In genomic region chr2:151535961-151536617, GRCm38 (mm10) we compare ENCODE assay signal across 8 mouse cellular contexts. TPM values are rescaled to one million over a fixed set of nuclear protein-coding genes. Genes with fewer than 3 reads are reported as not detected.
DNase-seq lines count a peak whose midpoint lies in the region; ATAC-seq and TF ChIP-seq lines count a peak whose summit lies in the region.

No protein-coding gene starts in this region.

- no peak for TF ChIP-seq CTCF in lung, adult 2 months (IDR thresholded peaks at IDR 0.05; ENCODE audit: insufficient read depth, low read length)

- H3K36me3 ChIP-seq in intestine, embryonic 16.5 days (ENCODE audit: control insufficient read depth, insufficient read depth, low read length): no peaks in the 10 kb centered on the region
- H3K36me3 ChIP-seq in neural tube, embryonic 11.5 days (ENCODE audit: control insufficient read depth, insufficient read depth, low read length): no peaks in the 10 kb centered on the region

- 0 out of 2 replicates have a peak overlapping the region, but pooled peaks have one; percentile 10 for H3K4me2 ChIP-seq in intestine, embryonic 16.5 days (ENCODE audit: low read depth, low read length)
- H3K4me2 ChIP-seq in neural tube, embryonic 11.5 days (ENCODE audit: low read depth): no peak overlapping the region

- peaks cover 9% of the 10 kb centered on the region for H3K4me1 ChIP-seq in lung, adult 2 months (ENCODE audit: control insufficient read depth, insufficient read depth, low read length)
- no peaks in the 10 kb centered on the region for H3K4me1 ChIP-seq in intestine, embryonic 16.5 days (ENCODE audit: control insufficient read depth, insufficient read depth, low read length)
- H3K4me1 ChIP-seq in neural tube, embryonic 11.5 days (ENCODE audit: control insufficient read depth, insufficient read depth, low read length): no peaks in the 10 kb centered on the region

- no peak overlapping the region for H3K9ac ChIP-seq in intestine, embryonic 16.5 days (ENCODE audit: low read depth, low read length)
- no peak overlapping the region for H3K9ac ChIP-seq in neural tube, embryonic 11.5 days (ENCODE audit: low read length)

- H3K27me3 ChIP-seq in intestine, embryonic 16.5 days (replicated peaks; ENCODE audit: control insufficient read depth, insufficient read depth, low read length): no peaks in the 10 kb centered on the region
- H3K27me3 ChIP-seq in neural tube, embryonic 11.5 days (ENCODE audit: control insufficient read depth, insufficient read depth, low read length): no peaks in the 10 kb centered on the region

- peak; percentile 76 for ATAC-seq in intestine, embryonic 16.5 days
- ATAC-seq in neural tube, embryonic 11.5 days (ENCODE audit: insufficient read depth, low FRiP score, low TSS enrichment): peak; percentile 43

- no peaks in the 10 kb centered on the region for H3K9me3 ChIP-seq in intestine, embryonic 16.5 days (ENCODE audit: control insufficient read depth, low read length)
- no peaks in the 10 kb centered on the region for H3K9me3 ChIP-seq in neural tube, embryonic 11.5 days (ENCODE audit: control insufficient read depth, low read length)

- 26% methylated on average over 1 of the region's 1 CpGs for WGBS in lung, adult 2 months
- 32% methylated on average over 1 of the region's 1 CpGs for WGBS in intestine, embryonic 16.5 days
- 50% methylated on average over 1 of the region's 1 CpGs for WGBS in neural tube, embryonic 11.5 days

- TF ChIP-seq POLR2A in lung, adult 2 months (IDR thresholded peaks at IDR 0.05; ENCODE audit: borderline replicate concordance, extremely low read depth, low read depth, low read length): 0 out of 2 replicates have a peak, but pooled peaks have one; percentile 30

- no peak overlapping the region for H3K4me3 ChIP-seq in lung, adult 2 months (replicated peaks; ENCODE audit: extremely low read depth, low read depth, low read length)
- H3K4me3 ChIP-seq in intestine, embryonic 16.5 days (ENCODE audit: low read length): no peak overlapping the region
- no peak overlapping the region for H3K4me3 ChIP-seq in neural tube, embryonic 11.5 days (ENCODE audit: low read depth, low read length)

- peak overlapping the region; percentile 68 for H3K27ac ChIP-seq in intestine, embryonic 16.5 days (ENCODE audit: low read length)
- H3K27ac ChIP-seq in neural tube, embryonic 11.5 days (ENCODE audit: low read depth, low read length): no peak overlapping the region

- DNase-seq in lung, adult 2 months: no peak
- no peak for DNase-seq in lung, adult 18-20 months
- peak; percentile 35 for DNase-seq in embryo, embryonic 11 days
- DNase-seq in neural tube, embryonic 11.5 days (ENCODE audit: low spot score): no peak
- no peak for DNase-seq in layer of hippocampus, adult 9-10 months (ENCODE audit: low spot score)
- no peak for DNase-seq in layer of hippocampus, adult 11-12 months (ENCODE audit: low spot score)
- DNase-seq in cerebellum, adult 9-10 months: no peak

RNA-seq across cellular contexts. Expression of gene Fkbp1a, which starts 6.2 kb away (rescaled TPM):
- polyA plus RNA-seq in lung, adult 2 months (2012; rRNA removed): 129 and 214 TPM in 2 replicates
- 537 and 561 TPM in 2 replicates for polyA plus RNA-seq in intestine, embryonic 16.5 days (2015; fragmentation: Nextera tagmentation; extraction: Ambion mirVana)
- polyA plus RNA-seq in neural tube, embryonic 11.5 days (2014; fragmentation: Nextera tagmentation; extraction: Ambion mirVana): 656 and 663 TPM in 2 replicates

RNA-seq across cellular contexts. Expression of gene Sdcbp2, which starts 36.3 kb away (rescaled TPM):
- 4.0 and 10.6 TPM in 2 replicates for polyA plus RNA-seq in lung, adult 2 months (2012; rRNA removed)
- 23.2 and 24.3 TPM in 2 replicates for polyA plus RNA-seq in intestine, embryonic 16.5 days (2015; fragmentation: Nextera tagmentation; extraction: Ambion mirVana)
- 1.3 and 1.4 TPM in 2 replicates for polyA plus RNA-seq in neural tube, embryonic 11.5 days (2014; fragmentation: Nextera tagmentation; extraction: Ambion mirVana)

RNA-seq across cellular contexts. Expression of gene Nsfl1c, which starts 42.1 kb away (rescaled TPM):
- polyA plus RNA-seq in lung, adult 2 months (2012; rRNA removed): 44.9 and 68.9 TPM in 2 replicates
- polyA plus RNA-seq in intestine, embryonic 16.5 days (2015; fragmentation: Nextera tagmentation; extraction: Ambion mirVana): 163 and 176 TPM in 2 replicates
- polyA plus RNA-seq in neural tube, embryonic 11.5 days (2014; fragmentation: Nextera tagmentation; extraction: Ambion mirVana): 287 and 297 TPM in 2 replicates
